Mouse (Mus musculus): Measurements from ENCODE around the gene Gm20388. TPM values are rescaled to one million over a fixed set of nuclear protein-coding genes. Genes with fewer than 3 reads are reported as not detected.

The Gm20388 gene
- polyA plus RNA-seq, 1 experiment from 2014 or later, result not detected

GRCm38 (mm10) chr8:120396756-120397155, 486.1 kb downstream of the Gm20388 start:
- Histone ChIP-seq H3K27me3 (ENCODE audit: control insufficient read depth, insufficient read depth, low read length) (no peaks in the 10 kb centered on the region), H3K4me1 (ENCODE audit: control insufficient read depth in 2 of 2, insufficient read depth in 2 of 2, low read length in 2 of 2) (peaks cover 4% of the 10 kb centered on the region in 2 experiments; a peak in 2 of 4 replicates), H3K36me3 (ENCODE audit: control insufficient read depth, insufficient read depth, low read length) (no peaks in the 10 kb centered on the region), H3K27ac (replicated peaks in 1 of 2; ENCODE audit: control insufficient read depth in 1 of 2, insufficient read depth in 1 of 2, low read depth in 2 of 2, low read length in 2 of 2) (no peak overlapping the region), H3K9ac (ENCODE audit: low read length) (no peak overlapping the region), H3K4me3 (ENCODE audit: control insufficient read depth in 1 of 2, insufficient read depth in 1 of 2, low read depth in 1 of 2, low read length in 2 of 2) (no peak overlapping the region), H3K4me2 (ENCODE audit: low read length) (no peak overlapping the region), H3K9me3 (ENCODE audit: control insufficient read depth, low read length) (0 out of 2 replicates have a peak, but pooled peaks cover 3% of the 10 kb centered on the region)
- 62% methylated on average over 3 of the region's 3 CpGs for WGBS
- ATAC-seq (ENCODE audit: insufficient number of reproducible peaks, insufficient read depth, low FRiP score, low read depth), result no peak

GRCm38 (mm10) chr8:120397444-120398411, 487.1 kb downstream of the Gm20388 start:
- Histone ChIP-seq H3K9me3 (ENCODE audit: control insufficient read depth, low read length) (0 out of 2 replicates have a peak, but pooled peaks cover 3% of the 10 kb centered on the region), H3K4me3 (ENCODE audit: control insufficient read depth in 1 of 2, insufficient read depth in 1 of 2, low read depth in 1 of 2, low read length in 2 of 2) (no peak overlapping the region), H3K4me1 (ENCODE audit: control insufficient read depth in 2 of 2, insufficient read depth in 2 of 2, low read length in 2 of 2) (peaks cover 2 to 4% of the 10 kb centered on the region in 2 experiments; a peak in 2 of 4 replicates), H3K27me3 (ENCODE audit: control insufficient read depth, insufficient read depth, low read length) (no peaks in the 10 kb centered on the region), H3K27ac (replicated peaks in 1 of 2; ENCODE audit: control insufficient read depth in 1 of 2, insufficient read depth in 1 of 2, low read depth in 2 of 2, low read length in 2 of 2) (no peak overlapping the region), H3K4me2 (ENCODE audit: low read length) (no peak overlapping the region), H3K9ac (ENCODE audit: low read length) (no peak overlapping the region), H3K36me3 (ENCODE audit: control insufficient read depth, insufficient read depth, low read length) (no peaks in the 10 kb centered on the region)
- ATAC-seq (ENCODE audit: insufficient number of reproducible peaks, insufficient read depth, low FRiP score, low read depth), result no peak
- WGBS, result 60% methylated on average over 15 of the region's 15 CpGs

- WGBS, result 70% methylated on average over 33 of the region's 33 CpGs
- no peaks in the 10 kb centered on the region for H3K36me3 ChIP-seq (ENCODE audit: control insufficient read depth, insufficient read depth, low read length)
- H3K27ac ChIP-seq (replicated peaks in 1 of 2; ENCODE audit: control insufficient read depth in 1 of 2, insufficient read depth in 1 of 2, low read depth in 2 of 2, low read length in 2 of 2), result no peak overlapping the region
- no peak for ATAC-seq (ENCODE audit: insufficient number of reproducible peaks, insufficient read depth, low FRiP score, low read depth)
- no peaks in the 10 kb centered on the region for H3K27me3 ChIP-seq (ENCODE audit: control insufficient read depth, insufficient read depth, low read length)
- 0 out of 2 replicates have a peak, but pooled peaks cover 3% of the 10 kb centered on the region for H3K9me3 ChIP-seq (ENCODE audit: control insufficient read depth, low read length)
- H3K4me3 ChIP-seq (ENCODE audit: control insufficient read depth in 1 of 2, insufficient read depth in 1 of 2, low read depth in 1 of 2, low read length in 2 of 2), result no peak overlapping the region
- H3K4me2 ChIP-seq (ENCODE audit: low read length), result no peak overlapping the region
- no peak overlapping the region for H3K9ac ChIP-seq (ENCODE audit: low read length)
- H3K4me1 ChIP-seq (ENCODE audit: control insufficient read depth in 2 of 2, insufficient read depth in 2 of 2, low read length in 2 of 2), result peaks cover 2 to 4% of the 10 kb centered on the region in 2 experiments; a peak in 2 of 4 replicates
Observed at GRCm38 (mm10) chr8:120399212-120399934, 488.7 kb downstream of the Gm20388 start.

- H3K4me3 ChIP-seq (ENCODE audit: control insufficient read depth in 1 of 2, insufficient read depth in 1 of 2, low read depth in 1 of 2, low read length in 2 of 2), result no peak overlapping the region
- H3K4me1 ChIP-seq (ENCODE audit: control insufficient read depth in 2 of 2, insufficient read depth in 2 of 2, low read length in 2 of 2), result peaks cover 2 to 4% of the 10 kb centered on the region in 2 experiments; a peak in 2 of 4 replicates
- H3K27ac ChIP-seq (replicated peaks in 1 of 2; ENCODE audit: control insufficient read depth in 1 of 2, insufficient read depth in 1 of 2, low read depth in 2 of 2, low read length in 2 of 2), result no peak overlapping the region
- no peaks in the 10 kb centered on the region for H3K36me3 ChIP-seq (ENCODE audit: control insufficient read depth, insufficient read depth, low read length)
- H3K4me2 ChIP-seq (ENCODE audit: low read length), result no peak overlapping the region
- H3K9ac ChIP-seq (ENCODE audit: low read length), result no peak overlapping the region
- no peaks in the 10 kb centered on the region for H3K27me3 ChIP-seq (ENCODE audit: control insufficient read depth, insufficient read depth, low read length)
- H3K9me3 ChIP-seq (ENCODE audit: control insufficient read depth, low read length), result no peaks in the 10 kb centered on the region
- no peak for ATAC-seq (ENCODE audit: insufficient number of reproducible peaks, insufficient read depth, low FRiP score, low read depth)
- 87% methylated on average over 2 of the region's 2 CpGs for WGBS
Observed at GRCm38 (mm10) chr8:120401216-120401615, 490.6 kb downstream of the Gm20388 start.

- WGBS, result 78% methylated on average over 7 of the region's 7 CpGs
- Histone ChIP-seq H3K4me3 (ENCODE audit: control insufficient read depth in 1 of 2, insufficient read depth in 1 of 2, low read depth in 1 of 2, low read length in 2 of 2) (no peak overlapping the region), H3K4me1 (ENCODE audit: control insufficient read depth in 2 of 2, insufficient read depth in 2 of 2, low read length in 2 of 2) (peaks cover 2 to 4% of the 10 kb centered on the region in 2 experiments; a peak in 2 of 4 replicates), H3K4me2 (ENCODE audit: low read length) (no peak overlapping the region), H3K9ac (ENCODE audit: low read length) (no peak overlapping the region), H3K27ac (replicated peaks in 1 of 2; ENCODE audit: control insufficient read depth in 1 of 2, insufficient read depth in 1 of 2, low read depth in 2 of 2, low read length in 2 of 2) (no peak overlapping the region), H3K36me3 (ENCODE audit: control insufficient read depth, insufficient read depth, low read length) (no peaks in the 10 kb centered on the region), H3K9me3 (ENCODE audit: control insufficient read depth, low read length) (no peaks in the 10 kb centered on the region), H3K27me3 (ENCODE audit: control insufficient read depth, insufficient read depth, low read length) (no peaks in the 10 kb centered on the region)
- no peak for ATAC-seq (ENCODE audit: insufficient number of reproducible peaks, insufficient read depth, low FRiP score, low read depth)
Observed at GRCm38 (mm10) chr8:120401712-120402111, 491.1 kb downstream of the Gm20388 start.

GRCm38 (mm10) chr8:120403606-120404269, 493.1 kb downstream of the Gm20388 start:
- no peak for ATAC-seq (ENCODE audit: insufficient number of reproducible peaks, insufficient read depth, low FRiP score, low read depth)
- H3K9ac ChIP-seq (ENCODE audit: low read length), result no peak overlapping the region
- H3K4me3 ChIP-seq (ENCODE audit: control insufficient read depth in 1 of 2, insufficient read depth in 1 of 2, low read depth in 1 of 2, low read length in 2 of 2), result no peak overlapping the region
- WGBS, result 72% methylated on average over 7 of the region's 7 CpGs
- peaks cover 8 to 10% of the 10 kb centered on the region in 2 experiments for H3K4me1 ChIP-seq (ENCODE audit: control insufficient read depth in 2 of 2, insufficient read depth in 2 of 2, low read length in 2 of 2)
- no peaks in the 10 kb centered on the region for H3K36me3 ChIP-seq (ENCODE audit: control insufficient read depth, insufficient read depth, low read length)
- no peaks in the 10 kb centered on the region for H3K27me3 ChIP-seq (ENCODE audit: control insufficient read depth, insufficient read depth, low read length)
- no peaks in the 10 kb centered on the region for H3K9me3 ChIP-seq (ENCODE audit: control insufficient read depth, low read length)
- H3K4me2 ChIP-seq (ENCODE audit: low read length), result no peak overlapping the region
- no peak overlapping the region for H3K27ac ChIP-seq (replicated peaks in 1 of 2; ENCODE audit: control insufficient read depth in 1 of 2, insufficient read depth in 1 of 2, low read depth in 2 of 2, low read length in 2 of 2)

DNA sequence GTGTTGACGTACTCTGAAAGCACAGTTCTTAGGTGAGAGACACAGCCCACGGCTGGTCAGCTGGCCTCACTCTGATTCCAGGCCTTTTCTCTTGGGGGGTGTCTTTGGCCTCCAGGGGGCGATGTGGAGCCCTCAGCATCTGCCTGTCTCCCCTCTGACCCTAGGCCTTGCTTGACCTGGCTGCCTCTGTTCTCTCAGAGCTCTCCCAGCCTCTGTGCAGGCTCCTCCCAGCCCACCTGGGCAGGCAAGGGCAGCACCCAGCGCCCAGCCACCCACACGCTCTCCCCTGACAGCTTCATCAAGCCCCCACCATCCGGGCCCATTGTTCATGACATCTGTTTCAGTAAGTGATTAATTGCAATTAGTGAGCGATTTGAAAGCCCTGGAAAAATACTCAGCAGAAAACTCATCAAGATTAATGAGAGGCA, 494.0 kb downstream of the Gm20388 start:
- Histone ChIP-seq H3K4me2 (ENCODE audit: low read length) (no peak overlapping the region), H3K4me3 (ENCODE audit: control insufficient read depth in 1 of 2, insufficient read depth in 1 of 2, low read depth in 1 of 2, low read length in 2 of 2) (no peak overlapping the region), H3K27me3 (ENCODE audit: control insufficient read depth, insufficient read depth, low read length) (no peaks in the 10 kb centered on the region), H3K9ac (ENCODE audit: low read length) (no peak overlapping the region), H3K36me3 (ENCODE audit: control insufficient read depth, insufficient read depth, low read length) (no peaks in the 10 kb centered on the region), H3K9me3 (ENCODE audit: control insufficient read depth, low read length) (no peaks in the 10 kb centered on the region), H3K4me1 (ENCODE audit: control insufficient read depth in 2 of 2, insufficient read depth in 2 of 2, low read length in 2 of 2) (peaks cover 13 to 14% of the 10 kb centered on the region in 2 experiments), H3K27ac (replicated peaks in 1 of 2; ENCODE audit: control insufficient read depth in 1 of 2, insufficient read depth in 1 of 2, low read depth in 2 of 2, low read length in 2 of 2) (no peak overlapping the region)
- no peak for ATAC-seq (ENCODE audit: insufficient number of reproducible peaks, insufficient read depth, low FRiP score, low read depth)
- 65% methylated on average over 7 of the region's 7 CpGs for WGBS

All from heart, embryonic 14.5 days (tissue).